Comparison of ENCODE assay signal across 8 mouse cellular contexts in the genomic region with DNA sequence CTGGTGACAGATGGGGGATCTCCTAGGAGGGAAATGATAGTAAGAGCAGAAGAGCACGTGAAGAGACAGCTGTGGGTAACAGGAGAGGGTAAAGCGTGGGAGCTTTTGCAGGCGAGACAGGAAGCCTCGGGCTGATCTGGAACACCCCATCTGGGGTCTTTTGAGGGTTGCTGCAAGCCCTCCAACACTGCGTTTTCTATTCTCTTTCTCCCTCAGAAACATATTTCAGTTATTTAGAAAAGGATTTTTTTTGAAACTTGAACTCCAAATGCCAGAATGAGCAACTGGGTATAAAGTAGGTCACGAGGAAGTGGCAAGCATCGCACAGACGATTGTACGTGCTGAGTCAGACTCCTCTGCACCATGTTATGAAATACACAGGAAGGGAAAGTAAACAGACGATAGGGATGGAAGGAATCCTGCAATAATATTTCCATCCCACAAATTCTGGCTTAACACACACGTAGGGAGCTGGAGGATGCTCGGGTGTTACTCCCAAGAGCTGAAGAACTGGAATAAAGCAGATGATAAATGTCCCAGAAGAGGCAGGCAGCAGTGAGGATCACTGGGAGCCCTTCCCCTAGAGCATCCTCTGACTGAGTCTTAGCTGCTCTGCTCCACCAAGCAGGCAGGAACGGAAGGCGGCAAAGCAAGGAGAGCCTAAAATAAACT.
DNase-seq lines count a peak whose midpoint lies in the region; ATAC-seq and TF ChIP-seq lines count a peak whose summit lies in the region.

No protein-coding gene starts in this region.

- no peaks in the 10 kb centered on the region for H3K27me3 ChIP-seq in forebrain, embryonic 13.5 days
- no peaks in the 10 kb centered on the region for H3K27me3 ChIP-seq in stomach, postnatal 0 days (ENCODE audit: control insufficient read depth, insufficient read depth, low read length)

- peak; percentile 22 for TF ChIP-seq EP300 in stomach, postnatal 0 days (optimal IDR thresholded peaks at IDR 0.05)

- no peaks in the 10 kb centered on the region for H3K36me3 ChIP-seq in forebrain, embryonic 13.5 days (ENCODE audit: poor library complexity, severe bottlenecking)
- no peaks in the 10 kb centered on the region for H3K36me3 ChIP-seq in stomach, postnatal 0 days (ENCODE audit: control insufficient read depth, insufficient read depth, low read length)

- TF ChIP-seq CTCF in stomach, postnatal 0 days (IDR thresholded peaks at IDR 0.05; ENCODE audit: low read depth) = no peak

- H3K9ac ChIP-seq in forebrain, embryonic 13.5 days = no peak overlapping the region
- H3K9ac ChIP-seq in stomach, postnatal 0 days (ENCODE audit: low read length) = no peak overlapping the region

- H3K4me3 ChIP-seq in forebrain, embryonic 13.5 days = no peak overlapping the region
- H3K4me3 ChIP-seq in stomach, postnatal 0 days (ENCODE audit: low read depth, low read length) = no peak overlapping the region

- WGBS in forebrain, embryonic 13.5 days = 83% methylated on average over 14 of the region's 14 CpGs
- WGBS in stomach, postnatal 0 days = 18% methylated on average over 14 of the region's 14 CpGs

- intact Hi-C loops in heart, postnatal 14 days (cut with DNase I) = no loop called here

- no peak for ATAC-seq in forebrain, embryonic 13.5 days
- ATAC-seq in stomach, postnatal 0 days (ENCODE audit: low FRiP score, low TSS enrichment) = peak; percentile 73

- H3K27ac ChIP-seq in forebrain, embryonic 13.5 days = peak overlapping the region; percentile 25
- H3K27ac ChIP-seq in stomach, postnatal 0 days (replicated peaks) = peak overlapping the region; percentile 80

- H3K4me1 ChIP-seq in forebrain, embryonic 13.5 days = peaks cover 16% of the 10 kb centered on the region
- peaks cover 8% of the 10 kb centered on the region; the same call in 1 of the 2 replicates for H3K4me1 ChIP-seq in stomach, postnatal 0 days (replicated peaks; ENCODE audit: control insufficient read depth, insufficient read depth)

- DNase-seq in heart, adult 8-10 months (ENCODE audit: low spot score) = peak; percentile 78
- no peak for DNase-seq in heart, postnatal 14 days
- DNase-seq in urinary bladder, postnatal 14 days (ENCODE audit: low spot score) = peak; percentile 62
- no peak for DNase-seq in urinary bladder, postnatal 10 days (ENCODE audit: low spot score)
- DNase-seq in kidney, postnatal 36 days = peak; percentile 36 to 53
- DNase-seq in stomach, postnatal 0 days (ENCODE audit: low spot score) = no peak
- no peak for DNase-seq in embryo, embryonic 10.5 days (ENCODE audit: low spot score)

- no peaks in the 10 kb centered on the region for H3K9me3 ChIP-seq in forebrain, embryonic 13.5 days (replicated peaks)
- H3K9me3 ChIP-seq in stomach, postnatal 0 days (ENCODE audit: control insufficient read depth, low read length) = no peaks in the 10 kb centered on the region

- H3K4me2 ChIP-seq in forebrain, embryonic 13.5 days = no peak overlapping the region
- peak overlapping the region; percentile 1; the same call in 1 of the 2 replicates for H3K4me2 ChIP-seq in stomach, postnatal 0 days (replicated peaks; ENCODE audit: low read depth)

Comparison
In these comparisons a context has a peak if more than half of its experiments do, and no peak if none do; other contexts are left out.
1. DNase-seq: peak in heart, adult 8-10 months (single experiment), urinary bladder, postnatal 14 days (single experiment) and kidney, postnatal 36 days (2 of 2); none in heart, postnatal 14 days (0 of 2), urinary bladder, postnatal 10 days (single experiment), stomach, postnatal 0 days (single experiment) and embryo, embryonic 10.5 days (single experiment).